Mouse (Mus musculus) kidney, adult 2 months (tissue): ENCODE measurements around the gene Parp9. TPM values are rescaled to one million over a fixed set of nuclear protein-coding genes. Genes with fewer than 3 reads are reported as not detected.

Experiments
- DNase-seq: peaks from one replicate; pipeline ENCODE4 v3.0.0; 2021
- H3K27ac ChIP-seq: fragments of 200-500 bp; 2 replicates; pipeline ENCODE4 v1.5.1; 2012; ENCODE audit warnings: low read depth, low read length, control low read depth, inconsistent platforms; ENCODE audit not compliant: insufficient read depth
- H3K27me3 ChIP-seq: fragments of 200-500 bp; replicated peaks from 2 replicates; pipeline ENCODE4 v1.6.1; 2012; ENCODE audit warnings: mild to moderate bottlenecking, moderate library complexity, low read length, inconsistent platforms; ENCODE audit not compliant: control insufficient read depth, insufficient read depth
- H3K36me3 ChIP-seq: fragments of 200-500 bp; 2 replicates; pipeline ENCODE4 v1.6.1; 2012; ENCODE audit warnings: mild to moderate bottlenecking, moderate library complexity, low read length, inconsistent platforms; ENCODE audit not compliant: control insufficient read depth, insufficient read depth
- H3K4me1 ChIP-seq: fragments of 200-500 bp; 2 replicates; pipeline ENCODE4 v1.6.1; 2011; ENCODE audit warnings: low read length; ENCODE audit not compliant: control insufficient read depth, insufficient read depth
- H3K4me3 ChIP-seq: fragments of 200-500 bp; 2 replicates; pipeline ENCODE4 v1.5.1; 2011; ENCODE audit warnings: mild to moderate bottlenecking, low read depth, low read length, control low read depth; ENCODE audit not compliant: insufficient read depth
- CTCF ChIP-seq: fragments of 200-500 bp; conservative IDR thresholded peaks from 2 replicates; pipeline ENCODE4 v1.5.1; 2011; ENCODE audit warnings: low read depth, mild to moderate bottlenecking, control low read depth, low read length, moderate library complexity, mixed read lengths; ENCODE audit not compliant: insufficient read depth, insufficient read length
- POLR2A ChIP-seq: fragments of 200-500 bp; IDR thresholded peaks from one replicate; pipeline ENCODE4 v1.6.1; 2011; ENCODE audit warnings: low read depth, low read length, control low read depth
- WGBS: fragments of 180-500 bp; shearing (Covaris S2); methylation state at CpG from one replicate; pipeline ENCODE4 v1.1.7; 2018; 5-methylcytosine and 5-hydroxymethylcytosine counted together
- polyA plus RNA-seq: library from polyadenylated mRNA; depleted of rRNA; stranded (reverse); fragments of >200 nt; gene quantifications from 2 replicates; pipeline ENCODE4 v1.2.3, GENCODE M21; 2012

Gene Parp9
- polyA plus RNA-seq, 1 experiment: 8.0 TPM

DNA sequence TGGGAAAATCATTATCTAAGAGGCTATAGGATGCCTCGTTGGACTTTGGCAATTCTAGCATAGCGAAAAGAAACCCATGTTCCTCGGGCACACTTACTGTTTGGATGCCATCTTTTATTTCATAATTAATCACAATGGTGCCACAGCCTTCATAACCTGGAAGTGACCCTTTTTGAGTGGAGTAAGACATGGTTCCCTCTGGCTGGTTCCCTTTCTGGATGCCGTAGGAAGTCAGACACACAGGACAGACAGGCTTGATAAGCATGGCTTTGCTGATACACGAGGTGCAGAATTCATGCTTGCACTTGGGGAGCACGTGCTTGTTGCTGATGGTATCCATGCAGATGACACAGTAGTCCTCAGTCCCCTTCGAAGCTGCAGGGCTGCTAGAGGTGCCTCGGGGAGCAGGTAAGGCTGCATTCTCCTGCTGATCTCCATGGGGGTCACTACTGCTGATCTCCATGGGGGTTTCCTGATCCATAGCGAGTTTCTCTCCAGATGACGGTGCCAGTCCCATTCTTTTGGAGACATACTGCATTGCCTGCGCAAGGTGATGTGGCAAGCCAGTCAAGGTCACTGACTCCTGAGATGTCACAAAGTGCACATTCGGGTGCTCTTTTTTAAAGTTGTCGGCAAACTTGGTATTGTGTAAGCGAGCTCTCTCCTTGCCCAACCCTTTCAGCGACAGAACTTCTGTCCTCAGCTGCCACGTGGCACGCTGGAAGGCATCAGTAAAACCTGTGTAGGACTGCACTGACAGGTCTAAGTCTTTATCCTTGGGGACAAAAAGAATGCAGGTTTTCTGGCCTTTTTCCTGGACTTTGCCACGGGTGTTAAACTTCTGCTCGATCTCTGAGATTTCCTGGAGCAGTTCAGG, 5.9 kb upstream of the Parp9 start:
- DNase-seq: no peak

DNA sequence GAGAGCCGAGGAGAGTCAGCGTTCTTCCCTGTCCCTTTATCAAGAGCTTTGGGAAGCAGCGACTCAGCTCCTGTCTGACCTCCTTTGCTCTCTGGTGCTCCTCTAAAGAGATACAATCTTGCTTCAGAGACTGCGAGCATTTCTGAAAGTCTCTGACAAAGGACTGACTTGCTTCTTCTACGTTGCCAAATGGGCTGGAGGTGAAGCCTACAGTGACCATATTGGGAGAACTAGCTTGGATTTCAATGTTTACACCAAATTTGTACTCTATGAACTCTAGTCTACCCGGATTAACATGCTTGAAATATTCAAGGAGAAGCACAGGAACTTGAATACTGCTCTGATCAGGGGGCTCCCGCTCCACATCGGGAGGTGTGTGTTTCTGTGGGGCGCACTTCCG, 5.1 kb upstream of the Parp9 start:
- no peaks in the 10 kb centered on the region for H3K27me3 ChIP-seq
- TF ChIP-seq POLR2A (no peak), CTCF (no peak)
- H3K4me1 ChIP-seq: no peaks in the 10 kb centered on the region
- no peaks in the 10 kb centered on the region; the same call in none of the 2 replicates for H3K36me3 ChIP-seq
- no peak overlapping the region for H3K27ac ChIP-seq
- no peak for DNase-seq
- no peak overlapping the region for H3K4me3 ChIP-seq
- 88% methylated on average over 10 of the region's 10 CpGs for WGBS

More for the DNA sequence above, 5.9 kb upstream of the Parp9 start:
- Histone ChIP-seq H3K27me3 (no peaks in the 10 kb centered on the region), H3K36me3 (no peaks in the 10 kb centered on the region; the same call in none of the 2 replicates), H3K4me3 (no peak overlapping the region), H3K27ac (no peak overlapping the region), H3K4me1 (no peaks in the 10 kb centered on the region)
- 86% methylated on average over 19 of the region's 19 CpGs for WGBS
- no peak for TF ChIP-seq POLR2A
- TF ChIP-seq CTCF: no peak

DNA sequence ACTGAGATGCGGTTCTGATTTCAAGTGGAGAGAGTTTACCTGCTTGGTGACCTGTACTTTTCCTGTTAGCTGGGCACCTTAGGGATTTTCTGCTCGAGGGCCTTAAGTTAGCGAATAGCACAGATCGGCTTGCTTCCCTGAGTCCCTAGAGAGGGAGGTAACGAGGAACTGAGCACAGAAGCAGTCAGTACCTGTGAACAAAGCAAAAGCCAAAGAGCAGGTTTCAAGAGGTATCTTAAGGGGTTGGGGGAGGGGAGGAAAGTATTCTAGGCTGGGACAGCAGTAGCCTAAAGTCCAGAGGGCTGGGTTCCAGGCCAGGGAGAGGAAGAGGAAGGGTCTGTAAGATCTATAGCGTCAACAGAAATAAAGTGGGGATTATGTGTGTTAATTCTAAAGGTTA, 991 bp downstream of the Parp9 start:
- H3K4me3 ChIP-seq: peak overlapping the region; percentile 90
- no peak for TF ChIP-seq POLR2A
- TF ChIP-seq CTCF: no peak
- no peaks in the 10 kb centered on the region for H3K36me3 ChIP-seq
- no peaks in the 10 kb centered on the region for H3K27me3 ChIP-seq
- WGBS: 3% methylated on average over 6 of the region's 6 CpGs
- H3K4me1 ChIP-seq: no peaks in the 10 kb centered on the region; the same call in 1 of the 2 replicates
- DNase-seq: peak; percentile 65
- peak overlapping the region; percentile 78 for H3K27ac ChIP-seq

DNA sequence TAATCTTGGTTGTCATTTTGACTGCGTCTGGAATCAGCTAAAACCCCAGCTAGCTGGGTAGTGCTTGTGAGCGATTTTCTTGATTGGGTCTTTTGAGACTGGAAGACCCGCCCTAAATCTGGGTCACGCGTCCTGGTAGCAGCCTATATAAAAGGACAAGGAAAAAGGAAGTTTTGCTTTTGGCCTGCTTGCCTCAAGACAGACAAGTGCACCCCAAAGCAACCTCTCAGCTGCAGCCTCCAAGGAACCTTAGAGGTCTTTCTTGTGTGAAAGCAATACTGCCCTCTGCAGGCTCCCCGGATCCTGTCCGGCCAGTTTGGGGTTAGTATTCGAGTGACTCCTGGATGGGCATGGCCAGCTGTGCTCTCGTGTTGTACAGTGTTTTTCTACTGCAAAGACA, 1.4 kb downstream of the Parp9 start:
- DNase-seq: peak; percentile 94
- TF ChIP-seq POLR2A: no peak
- TF ChIP-seq CTCF: peak; percentile 76
- Histone ChIP-seq H3K4me3 (peak overlapping the region; percentile 90), H3K27me3 (no peaks in the 10 kb centered on the region), H3K27ac (peak overlapping the region; percentile 78), H3K4me1 (no peaks in the 10 kb centered on the region; the same call in 1 of the 2 replicates), H3K36me3 (no peaks in the 10 kb centered on the region)
- 4% methylated on average over 9 of the region's 9 CpGs for WGBS

DNA sequence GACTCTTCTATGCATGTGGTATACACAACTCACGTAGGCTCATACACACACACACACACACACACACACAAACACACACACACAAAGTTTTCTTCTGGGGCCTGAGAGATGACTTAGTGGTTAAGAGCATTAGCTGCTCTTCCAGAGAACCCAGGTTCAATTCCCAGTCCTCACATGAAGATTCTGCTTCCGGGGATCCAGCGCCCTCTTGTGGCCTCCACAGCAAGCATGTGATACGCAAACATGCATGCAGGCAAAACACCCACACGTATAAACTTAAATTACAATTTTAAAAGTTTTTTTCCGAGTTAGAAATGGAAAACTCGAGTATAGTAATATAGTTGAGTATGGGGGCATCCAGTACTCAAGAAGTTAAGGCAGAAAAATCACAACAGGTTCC, 3.1 kb downstream of the Parp9 start:
- Histone ChIP-seq H3K36me3 (no peaks in the 10 kb centered on the region), H3K4me1 (no peaks in the 10 kb centered on the region; the same call in 1 of the 2 replicates), H3K27ac (no peak overlapping the region), H3K27me3 (no peaks in the 10 kb centered on the region), H3K4me3 (no peak overlapping the region)
- TF ChIP-seq POLR2A: no peak
- peak; percentile 61 for TF ChIP-seq CTCF
- WGBS: 89% methylated on average over 7 of the region's 7 CpGs
- DNase-seq: peak; percentile 40

DNA sequence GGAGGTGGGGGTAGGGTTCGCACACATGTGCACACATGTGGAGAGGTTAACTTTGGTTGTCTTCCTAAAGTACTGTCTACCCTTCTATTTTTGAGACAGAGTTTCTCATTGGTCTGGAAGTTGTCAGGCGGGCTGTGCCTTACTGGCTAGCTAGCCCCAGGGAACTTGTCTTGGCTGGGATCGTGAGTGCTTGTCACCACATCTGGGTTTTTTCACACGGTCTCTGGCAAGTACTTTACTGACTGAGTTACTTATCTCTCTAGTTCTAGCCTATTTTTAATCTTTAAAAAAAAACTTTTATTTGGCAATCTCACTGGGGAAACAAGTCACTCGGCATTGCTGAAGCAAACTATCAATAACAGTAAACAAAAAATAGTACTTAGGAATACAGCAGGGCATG, 11.0 kb downstream of the Parp9 start:
- WGBS: 67% methylated on average over 5 of the region's 5 CpGs
- TF ChIP-seq POLR2A: no peak
- TF ChIP-seq CTCF: no peak
- Histone ChIP-seq H3K27ac (no peak overlapping the region), H3K27me3 (no peaks in the 10 kb centered on the region), H3K36me3 (peaks cover 1% of the 10 kb centered on the region; the same call in 1 of the 2 replicates), H3K4me3 (no peak overlapping the region), H3K4me1 (no peaks in the 10 kb centered on the region)
- DNase-seq: no peak

DNA sequence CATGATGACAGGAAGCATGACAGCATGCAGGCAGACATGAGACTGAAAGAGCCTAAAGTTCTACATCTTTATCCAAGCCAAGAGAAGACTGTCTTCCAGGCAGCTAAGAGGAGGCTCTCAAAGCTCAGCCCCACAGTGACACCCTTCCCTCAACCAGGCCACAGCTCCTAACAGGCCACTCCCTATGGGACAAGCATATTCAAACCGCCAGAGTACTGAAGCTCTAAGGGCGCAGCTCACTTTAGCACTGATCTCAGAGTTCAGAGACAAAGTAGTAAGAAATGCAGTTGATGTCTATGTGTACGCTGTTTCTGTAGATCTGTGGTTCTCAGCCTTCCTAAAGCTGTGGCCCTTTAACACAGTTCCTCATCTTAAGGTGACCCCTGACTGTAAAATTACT, 12.9 kb downstream of the Parp9 start:
- 97% methylated on average over 3 of the region's 3 CpGs for WGBS
- no peaks in the 10 kb centered on the region for H3K4me1 ChIP-seq

More for the DNA sequence above, 12.9 kb downstream of the Parp9 start:
- Histone ChIP-seq H3K4me3 (no peak overlapping the region), H3K27ac (no peak overlapping the region), H3K36me3 (peaks cover 1% of the 10 kb centered on the region; the same call in 1 of the 2 replicates), H3K27me3 (no peaks in the 10 kb centered on the region)
- DNase-seq: no peak
- no peak for TF ChIP-seq POLR2A
- TF ChIP-seq CTCF: no peak
